Mouse (Mus musculus): ENCODE results near the gene Zranb2.
A peak's percentile ranks its signal among the peaks of the same experiment; 100 is the strongest.

Gene Zranb2

GRCm38 (mm10) chr3:157533964-157534785, at the start of gene Zranb2:
Gene Zranb2 (plus strand): TSS chr3:157534160.
- peak; percentile 91 to 93 for DNase-seq (ENCODE audit: low spot score in 2 of 2)

GRCm38 (mm10) chr3:157492043-157492442, 41.9 kb upstream of the Zranb2 start:
- DNase-seq (ENCODE audit: low spot score in 2 of 2) = no peak

- no peak for DNase-seq (ENCODE audit: low spot score in 2 of 2)
Measured at GRCm38 (mm10) chr3:157502216-157502615, 31.7 kb upstream of the Zranb2 start.

GRCm38 (mm10) chr3:157514116-157514796, 19.7 kb upstream of the Zranb2 start:
- DNase-seq (ENCODE audit: low spot score in 2 of 2) = no peak

GRCm38 (mm10) chr3:157516471-157516870, 17.5 kb upstream of the Zranb2 start:
- DNase-seq (ENCODE audit: low spot score in 2 of 2) = no peak

GRCm38 (mm10) chr3:157517992-157518391, 16.0 kb upstream of the Zranb2 start:
- no peak for DNase-seq (ENCODE audit: low spot score in 2 of 2)

- DNase-seq (ENCODE audit: low spot score in 2 of 2) = no peak
Measured at GRCm38 (mm10) chr3:157520433-157520832, 13.5 kb upstream of the Zranb2 start.

- no peak for DNase-seq (ENCODE audit: low spot score in 2 of 2)
Measured at GRCm38 (mm10) chr3:157523834-157524233, 10.1 kb upstream of the Zranb2 start.

- DNase-seq (ENCODE audit: low spot score in 2 of 2) = no peak
Measured at GRCm38 (mm10) chr3:157531585-157531984, 2.4 kb upstream of the Zranb2 start.

- no peak for DNase-seq (ENCODE audit: low spot score in 2 of 2)
Measured at GRCm38 (mm10) chr3:157534786-157535415, 941 bp downstream of the Zranb2 start.

- DNase-seq (ENCODE audit: low spot score in 2 of 2) = no peak
Measured at GRCm38 (mm10) chr3:157549323-157549722, 15.4 kb downstream of the Zranb2 start.

- no peak for DNase-seq (ENCODE audit: low spot score in 2 of 2)
Measured at GRCm38 (mm10) chr3:157549758-157550600, 16.0 kb downstream of the Zranb2 start.

GRCm38 (mm10) chr3:157565196-157565595, 31.2 kb downstream of the Zranb2 start:
- no peak for DNase-seq (ENCODE audit: low spot score in 2 of 2)

- no peak for DNase-seq (ENCODE audit: low spot score in 2 of 2)
Measured at GRCm38 (mm10) chr3:157566725-157567565, 33.0 kb downstream of the Zranb2 start, which contains the start of gene Ptger3. Gene Ptger3 (plus strand): TSS chr3:157566892.

- DNase-seq (ENCODE audit: low spot score in 2 of 2) = no peak
Measured at GRCm38 (mm10) chr3:157567566-157568132, 33.7 kb downstream of the Zranb2 start.

GRCm38 (mm10) chr3:157572011-157572410, 38.1 kb downstream of the Zranb2 start:
- no peak for DNase-seq (ENCODE audit: low spot score in 2 of 2)

- no peak for DNase-seq (ENCODE audit: low spot score in 2 of 2)
Measured at GRCm38 (mm10) chr3:157575441-157576342, 41.7 kb downstream of the Zranb2 start.

GRCm38 (mm10) chr3:157576343-157576722, 42.4 kb downstream of the Zranb2 start:
- no peak for DNase-seq (ENCODE audit: low spot score in 2 of 2)

GRCm38 (mm10) chr3:157576862-157577261, 42.9 kb downstream of the Zranb2 start:
- DNase-seq (ENCODE audit: low spot score in 2 of 2) = no peak

Data from heart, adult 9 months (tissue).